Mouse (Mus musculus) intestine, embryonic 15.5 days (tissue): ENCODE data around the gene 1700003E16Rik. TPM values are rescaled to one million over a fixed set of nuclear protein-coding genes. Genes with fewer than 3 reads are reported as not detected.

Experiments used
- ATAC-seq: fragments of 200-750 bp; cut with Nextera tagmentation; 2 replicates; pipeline ENCODE4 v1.8.0; 2017; ENCODE audit warnings: moderate TSS enrichment, moderate library complexity
- H3K27ac ChIP-seq: fragments of 300-500 bp; sonication (generic); 2 replicates; pipeline ENCODE4 v1.5.1; 2015; ENCODE audit warnings: mild to moderate bottlenecking, inconsistent platforms
- H3K27me3 ChIP-seq: fragments of 300-500 bp; sonication (generic); replicated peaks from 2 replicates; pipeline ENCODE4 v1.6.1; 2015; ENCODE audit warnings: inconsistent platforms
- H3K36me3 ChIP-seq: fragments of 300-500 bp; sonication (generic); 2 replicates; pipeline ENCODE4 v1.6.1; 2015; ENCODE audit warnings: inconsistent platforms
- H3K4me1 ChIP-seq: fragments of 300-500 bp; sonication (generic); replicated peaks from 2 replicates; pipeline ENCODE4 v1.6.1; 2015; ENCODE audit warnings: inconsistent platforms
- H3K4me2 ChIP-seq: fragments of 300-500 bp; sonication (generic); replicated peaks from 2 replicates; pipeline ENCODE4 v1.6.1; 2015; ENCODE audit warnings: mild to moderate bottlenecking, inconsistent platforms
- H3K4me3 ChIP-seq: fragments of 300-500 bp; sonication (generic); replicated peaks from 2 replicates; pipeline ENCODE4 v1.5.1; 2015; ENCODE audit warnings: inconsistent platforms
- H3K9ac ChIP-seq: fragments of 300-500 bp; sonication (generic); 2 replicates; pipeline ENCODE4 v1.6.1; 2015; ENCODE audit warnings: inconsistent platforms
- H3K9me3 ChIP-seq: fragments of 300-500 bp; sonication (generic); 2 replicates; pipeline ENCODE4 v1.6.1; 2016; ENCODE audit warnings: inconsistent platforms
- WGBS: fragments of 180-500 bp; shearing (Covaris S2); methylation state at CpG from one replicate; pipeline ENCODE4 v1.1.7; 2015; 5-methylcytosine and 5-hydroxymethylcytosine counted together
- polyA plus RNA-seq: library from polyadenylated mRNA; unstranded; fragments of >200 nt; fragmentation: Nextera tagmentation; extraction: Ambion mirVana; gene quantifications from 2 replicates; pipeline ENCODE4 v1.2.1, GENCODE M21; 2015

Gene 1700003E16Rik
- 1.4 and 2.0 TPM in 2 replicates for polyA plus RNA-seq

DNA sequence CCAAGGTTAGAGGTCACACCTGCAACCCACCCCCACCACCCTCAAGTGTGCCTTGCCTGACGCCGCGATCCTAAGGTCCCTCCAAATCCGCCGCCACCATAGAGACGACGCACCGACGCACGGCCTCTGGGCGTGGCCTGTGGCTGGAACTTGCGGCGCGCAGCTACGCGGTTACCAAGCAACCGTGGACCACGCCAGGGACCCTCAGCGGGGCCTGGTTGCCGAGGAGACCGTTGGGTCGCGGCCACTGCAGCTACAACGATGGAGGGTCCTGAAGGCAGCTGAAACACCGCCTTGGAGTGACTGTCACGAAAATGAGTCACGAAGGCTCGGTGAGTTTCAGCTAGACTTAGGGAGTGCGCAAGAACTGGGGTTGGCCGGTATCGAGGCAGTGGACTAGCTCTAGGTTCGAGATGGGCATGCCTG is at the start of gene 1700003E16Rik, which contains the start of gene Wdr54:
Gene 1700003E16Rik (plus strand): TSS at position 146 of the 426 bp plus-strand sequence.
Gene Wdr54 (minus strand): TSS at position 139 of the 426 bp plus-strand sequence.
- Histone ChIP-seq H3K4me3 (peak within 1 kb of the TSS; percentile 50), H3K9me3 (no peaks in the 10 kb centered on the region), H3K27ac (no peak within 1 kb of the TSS), H3K4me1 (peaks cover 6% of the 10 kb centered on the region), H3K36me3 (peaks cover 5% of the 10 kb centered on the region; the same call in 1 of the 2 replicates), H3K4me2 (peak within 1 kb of the TSS; percentile 75), H3K9ac (peak within 1 kb of the TSS; percentile 20), H3K27me3 (peaks cover 9% of the 10 kb centered on the region)
- 2% methylated on average over 32 of the region's 32 CpGs for WGBS
- peak; percentile 71 for ATAC-seq

DNA sequence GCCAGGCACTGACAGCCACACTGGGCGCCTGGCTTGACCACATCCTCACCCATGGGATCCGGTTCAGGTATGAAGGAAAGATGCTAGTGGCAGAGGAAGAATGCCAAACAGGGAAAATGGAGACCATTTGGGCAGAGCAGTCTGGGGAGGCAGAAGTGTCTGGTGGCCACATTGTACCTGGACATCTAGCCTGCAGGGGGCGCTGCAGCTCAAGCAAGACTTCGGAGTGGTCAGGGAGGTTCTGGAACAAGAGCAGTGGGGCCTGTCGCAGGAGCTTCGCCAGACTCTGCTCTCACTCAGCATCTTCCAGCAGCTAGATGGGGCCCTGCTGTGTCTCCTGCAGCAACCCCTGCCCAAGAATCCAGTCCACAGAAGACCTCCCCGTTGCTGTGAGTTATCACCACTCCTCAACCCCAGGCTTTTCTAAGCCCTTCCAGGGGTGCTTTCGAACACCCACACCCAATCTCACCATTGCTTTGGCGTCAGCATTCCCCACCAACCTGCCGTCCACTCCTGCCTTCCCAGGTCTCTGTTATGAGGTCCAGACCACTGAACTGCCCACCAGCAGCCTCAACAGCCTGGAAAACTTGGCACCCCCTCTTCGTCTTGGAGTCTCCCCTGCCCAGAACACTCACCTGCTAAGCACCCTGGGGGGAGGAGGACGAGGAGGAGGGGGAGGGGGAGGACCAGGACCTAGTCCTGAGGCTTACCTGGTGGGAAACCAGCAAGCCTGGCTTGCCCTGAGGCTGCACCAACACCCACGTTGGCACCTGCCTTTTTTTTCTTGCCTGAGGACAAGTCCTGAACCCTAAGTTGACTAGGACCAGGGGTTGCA is 48.4 kb upstream of the 1700003E16Rik start:
- WGBS = 36% methylated on average over 13 of the region's 13 CpGs

DNA sequence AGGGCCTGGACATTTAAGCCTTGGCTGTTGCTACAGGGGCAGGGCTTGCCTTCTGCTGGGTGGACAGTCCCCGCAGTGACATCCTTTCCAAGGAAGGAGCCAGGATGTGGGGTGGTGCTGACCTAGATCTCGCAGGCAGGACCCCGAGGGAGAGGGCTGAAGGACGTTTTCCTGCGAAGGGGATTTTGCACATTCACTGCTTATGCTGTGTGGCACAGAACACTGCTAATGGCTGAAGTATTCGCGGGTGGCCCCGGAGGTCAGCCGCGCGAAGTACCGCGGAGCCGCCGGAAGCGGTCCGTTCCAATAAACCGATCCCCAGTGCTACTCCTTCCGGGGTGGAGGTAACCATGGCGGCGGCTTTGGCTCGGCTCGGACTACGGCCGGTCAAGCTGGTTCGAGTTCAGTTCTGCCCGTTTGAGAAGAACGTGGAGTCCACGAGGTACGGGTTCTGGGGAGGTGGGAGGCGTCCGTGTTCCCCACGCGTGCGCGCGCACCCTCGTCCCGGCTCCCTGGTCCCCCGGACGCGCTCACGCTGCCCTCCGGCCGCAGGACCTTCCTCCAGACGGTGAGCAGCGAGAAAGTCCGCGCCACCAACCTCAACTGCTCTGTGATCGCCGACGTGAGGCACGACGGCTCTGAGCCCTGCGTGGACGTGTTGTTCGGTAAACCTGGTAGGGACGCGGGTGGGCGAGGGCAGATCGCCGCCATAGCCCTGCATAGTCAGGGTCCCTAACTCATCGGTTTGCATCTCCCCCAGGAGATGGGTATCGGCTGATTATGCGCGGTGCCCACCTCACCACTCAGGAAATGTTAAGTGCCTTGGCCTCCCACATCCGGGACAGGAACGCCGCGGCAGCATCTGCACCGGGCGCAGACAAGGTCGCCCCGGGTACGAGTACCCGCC is 47.2 kb upstream of the 1700003E16Rik start, which contains the start of gene Mrpl53:
Gene Mrpl53 (plus strand): TSS at position 279 of the 907 bp plus-strand sequence.
- peak; percentile 91 for ATAC-seq
- no peaks in the 10 kb centered on the region for H3K27me3 ChIP-seq
- H3K9ac ChIP-seq = peak within 1 kb of the TSS; percentile 91
- H3K9me3 ChIP-seq = no peaks in the 10 kb centered on the region
- peak within 1 kb of the TSS; percentile 58 for H3K27ac ChIP-seq
- peaks cover 12% of the 10 kb centered on the region for H3K4me1 ChIP-seq
- under 1% methylated on average over 76 of the region's 76 CpGs for WGBS
- no peaks in the 10 kb centered on the region for H3K36me3 ChIP-seq
- H3K4me3 ChIP-seq = peak within 1 kb of the TSS; percentile 80
- H3K4me2 ChIP-seq = peak within 1 kb of the TSS; percentile 64

More for the DNA sequence above, 48.4 kb upstream of the 1700003E16Rik start:
- no peaks in the 10 kb centered on the region for H3K9me3 ChIP-seq
- peak; percentile 29 for ATAC-seq
- peak overlapping the region; percentile 80 for H3K4me3 ChIP-seq
- H3K4me2 ChIP-seq = peak overlapping the region; percentile 64
- H3K36me3 ChIP-seq = no peaks in the 10 kb centered on the region
- H3K9ac ChIP-seq = no peak overlapping the region; the same call in 1 of the 2 replicates
- no peaks in the 10 kb centered on the region for H3K27me3 ChIP-seq
- H3K27ac ChIP-seq = peak overlapping the region; percentile 58; the same call in 1 of the 2 replicates
- peaks cover 20% of the 10 kb centered on the region for H3K4me1 ChIP-seq

DNA sequence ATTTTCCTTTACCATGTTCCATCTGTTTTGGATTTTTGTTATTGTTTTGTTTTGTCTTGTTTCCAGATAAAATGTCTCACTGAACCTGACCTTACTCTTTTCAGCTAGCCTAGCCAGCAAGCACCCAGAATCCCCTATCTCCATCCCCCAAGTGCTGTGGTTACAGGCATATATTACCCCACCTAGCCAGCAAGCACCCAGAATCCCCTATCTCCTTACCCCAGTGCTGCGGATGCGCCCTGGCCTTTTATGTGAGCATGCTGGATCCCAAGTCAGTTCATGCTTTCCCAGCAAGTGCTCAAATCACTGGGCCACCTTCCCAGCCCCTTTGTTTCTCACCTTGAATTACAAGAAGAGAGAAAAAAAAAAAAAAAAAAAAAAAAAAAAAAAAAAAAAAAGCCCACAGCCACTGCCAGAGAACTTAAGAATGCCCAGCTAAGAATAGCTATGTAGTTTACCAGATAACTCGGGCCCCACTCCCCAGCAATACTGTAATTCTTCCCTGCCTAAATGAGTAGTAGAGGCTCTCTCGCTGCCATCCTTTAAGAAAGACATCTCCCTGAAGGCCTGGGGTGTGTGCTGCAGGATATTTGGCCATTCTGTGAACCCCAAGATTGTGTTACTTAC is 44.6 kb upstream of the 1700003E16Rik start:
- Histone ChIP-seq H3K4me3 (no peak overlapping the region), H3K9ac (no peak overlapping the region), H3K27ac (no peak overlapping the region), H3K36me3 (no peaks in the 10 kb centered on the region), H3K27me3 (no peaks in the 10 kb centered on the region), H3K4me2 (no peak overlapping the region), H3K4me1 (peaks cover 20% of the 10 kb centered on the region), H3K9me3 (no peaks in the 10 kb centered on the region)
- ATAC-seq = no peak
- WGBS = 83% methylated on average over 4 of the region's 4 CpGs

DNA sequence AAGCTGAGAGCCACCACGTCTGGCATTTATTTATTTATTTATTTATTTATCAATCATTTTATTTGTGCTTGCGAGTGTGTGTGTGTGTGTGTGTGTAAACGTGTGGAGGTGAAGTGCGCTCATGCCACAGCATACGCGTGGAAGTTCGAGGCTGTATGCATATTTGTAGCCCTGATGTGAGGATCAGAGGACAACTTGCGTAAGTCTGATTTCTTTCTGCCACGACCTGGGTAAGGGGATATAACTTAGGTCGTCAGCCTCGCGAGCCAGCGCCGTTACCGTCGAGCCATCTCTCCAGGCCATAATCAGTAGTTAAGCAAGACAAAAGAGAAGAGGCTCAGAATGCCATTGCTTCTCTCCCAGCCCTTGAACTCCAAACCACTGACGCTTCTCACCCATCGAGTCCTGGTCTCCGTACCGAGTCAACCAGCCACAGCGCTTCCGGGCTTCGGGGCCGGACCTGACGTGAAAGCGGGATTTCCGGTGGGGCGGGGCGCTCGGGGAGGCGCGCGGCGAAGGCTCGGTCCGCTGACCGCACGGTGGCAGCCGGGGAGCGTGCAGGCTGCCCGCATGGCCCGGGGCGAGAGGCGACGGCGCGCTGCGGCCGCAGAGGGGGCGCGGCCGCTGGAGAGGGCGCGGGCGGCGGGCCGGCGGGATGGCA is 41.1 kb upstream of the 1700003E16Rik start, which contains the start of gene Mogs:
Gene Mogs (plus strand): TSS at position 486 of the 661 bp plus-strand sequence.
- WGBS = 1% methylated on average over 58 of the region's 58 CpGs
- peaks cover 29% of the 10 kb centered on the region for H3K4me1 ChIP-seq

DNA sequence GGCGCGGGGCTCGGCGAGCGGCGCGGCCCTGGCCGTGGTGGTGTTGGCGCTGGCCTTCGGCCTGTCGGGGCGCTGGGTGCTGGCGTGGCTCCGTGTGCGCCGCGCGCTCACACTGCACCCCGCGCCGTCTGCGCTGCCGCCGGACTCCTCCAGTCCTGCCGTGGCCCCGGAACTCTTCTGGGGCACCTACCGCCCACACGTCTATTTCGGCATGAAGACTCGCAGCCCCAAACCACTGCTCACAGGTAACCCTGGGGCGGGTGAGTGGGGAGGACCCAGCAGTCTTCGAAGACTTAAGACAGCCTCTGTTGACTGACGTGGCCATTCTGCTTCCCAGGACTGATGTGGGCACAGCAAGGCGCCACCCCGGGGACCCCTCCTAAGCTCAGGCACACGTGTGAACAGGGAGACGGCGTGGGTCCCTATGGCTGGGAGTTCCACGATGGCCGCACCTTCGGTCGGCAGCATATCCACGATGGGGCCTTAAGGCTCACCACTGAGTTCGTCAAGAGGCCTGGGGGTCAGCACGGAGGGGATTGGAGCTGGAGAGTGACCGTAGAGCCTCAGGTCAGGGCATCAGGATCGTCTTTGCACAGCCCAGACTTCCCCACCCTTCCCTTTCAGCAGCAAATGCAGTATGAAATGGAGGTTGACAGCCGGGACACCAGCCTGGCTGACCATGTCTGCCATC is 40.4 kb upstream of the 1700003E16Rik start:
- H3K27ac ChIP-seq = peak overlapping the region; percentile 80
- under 1% methylated on average over 47 of the region's 48 CpGs for WGBS
- H3K4me2 ChIP-seq = peak overlapping the region; percentile 89
- no peaks in the 10 kb centered on the region for H3K9me3 ChIP-seq
- ATAC-seq = peak; percentile 77
- peak overlapping the region; percentile 95 for H3K4me3 ChIP-seq
- H3K4me1 ChIP-seq = peaks cover 33% of the 10 kb centered on the region
- H3K36me3 ChIP-seq = peaks cover 22% of the 10 kb centered on the region
- peak overlapping the region; percentile 95 for H3K9ac ChIP-seq
- no peaks in the 10 kb centered on the region for H3K27me3 ChIP-seq

More for the DNA sequence above, 41.1 kb upstream of the 1700003E16Rik start, which contains the start of gene Mogs:
- no peaks in the 10 kb centered on the region for H3K27me3 ChIP-seq
- peak within 1 kb of the TSS; percentile 89 for H3K4me2 ChIP-seq
- H3K9ac ChIP-seq = peak within 1 kb of the TSS; percentile 95
- no peaks in the 10 kb centered on the region for H3K9me3 ChIP-seq
- H3K27ac ChIP-seq = peak within 1 kb of the TSS; percentile 80
- H3K4me3 ChIP-seq = peak within 1 kb of the TSS; percentile 95
- ATAC-seq = peak; percentile 95
- peaks cover 22% of the 10 kb centered on the region for H3K36me3 ChIP-seq

DNA sequence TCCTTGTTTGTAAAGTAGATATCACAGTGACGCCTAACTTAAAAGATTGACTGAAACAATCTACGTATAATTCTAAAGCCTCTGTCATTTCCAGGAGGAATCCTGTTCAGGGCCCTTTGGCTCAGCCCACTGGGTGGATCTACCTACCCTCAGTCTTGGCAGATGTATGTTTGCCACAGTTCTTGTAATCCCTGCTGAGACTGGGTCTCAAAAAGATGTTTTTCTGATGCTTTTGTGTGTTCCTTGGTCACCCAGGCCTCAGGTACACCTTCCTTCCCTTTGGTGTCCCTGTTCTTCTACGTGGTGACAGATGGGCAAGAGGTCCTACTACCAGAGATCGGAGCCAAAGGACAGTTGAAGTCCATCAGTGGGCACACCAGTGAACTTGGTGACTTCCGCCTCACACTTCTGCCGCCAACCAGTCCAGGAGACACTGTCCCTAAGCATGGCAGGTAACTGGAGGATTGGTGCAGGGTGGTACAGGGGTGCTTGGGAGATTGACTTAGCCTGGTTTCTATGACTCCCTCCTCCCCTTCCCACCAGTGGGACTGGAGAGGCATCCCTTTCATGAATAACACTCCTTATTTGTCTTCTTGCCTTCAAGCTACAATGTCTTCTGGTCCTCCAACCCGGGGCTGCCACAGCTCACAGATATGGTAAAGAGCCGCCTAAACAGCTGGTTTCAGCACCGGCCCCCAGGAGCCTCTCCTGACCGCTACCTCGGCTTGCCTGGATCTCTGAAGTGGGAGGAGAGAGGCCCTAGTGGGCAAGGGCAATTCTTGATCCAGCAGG is 39.6 kb upstream of the 1700003E16Rik start:
- Histone ChIP-seq H3K27ac (0 out of 2 replicates have a peak overlapping the region, but pooled peaks have one; percentile 6), H3K9me3 (no peaks in the 10 kb centered on the region), H3K4me2 (peak overlapping the region; percentile 89), H3K4me3 (peak overlapping the region; percentile 95), H3K36me3 (peaks cover 22% of the 10 kb centered on the region), H3K27me3 (no peaks in the 10 kb centered on the region), H3K4me1 (peaks cover 33% of the 10 kb centered on the region), H3K9ac (peak overlapping the region; percentile 95)
- no peak for ATAC-seq
- 71% methylated on average over 11 of the region's 11 CpGs for WGBS

DNA sequence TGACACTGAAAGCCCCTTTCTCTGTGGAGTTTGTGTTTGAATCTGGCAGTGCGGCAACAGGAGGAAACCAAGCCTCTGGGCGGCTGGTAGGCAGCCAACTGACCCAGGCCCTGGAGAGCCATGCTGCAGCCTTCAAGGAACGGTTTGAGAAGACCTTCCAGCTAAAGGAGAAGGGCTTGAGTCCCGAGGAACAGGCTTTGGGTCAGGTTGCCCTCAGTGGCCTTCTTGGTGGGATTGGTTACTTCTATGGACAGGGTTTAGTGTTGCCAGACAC is 39.1 kb upstream of the 1700003E16Rik start:
- no peak overlapping the region for H3K9ac ChIP-seq
- WGBS = 81% methylated on average over 4 of the region's 4 CpGs
- peak overlapping the region; percentile 89; the same call in 1 of the 2 replicates for H3K4me2 ChIP-seq

DNA sequence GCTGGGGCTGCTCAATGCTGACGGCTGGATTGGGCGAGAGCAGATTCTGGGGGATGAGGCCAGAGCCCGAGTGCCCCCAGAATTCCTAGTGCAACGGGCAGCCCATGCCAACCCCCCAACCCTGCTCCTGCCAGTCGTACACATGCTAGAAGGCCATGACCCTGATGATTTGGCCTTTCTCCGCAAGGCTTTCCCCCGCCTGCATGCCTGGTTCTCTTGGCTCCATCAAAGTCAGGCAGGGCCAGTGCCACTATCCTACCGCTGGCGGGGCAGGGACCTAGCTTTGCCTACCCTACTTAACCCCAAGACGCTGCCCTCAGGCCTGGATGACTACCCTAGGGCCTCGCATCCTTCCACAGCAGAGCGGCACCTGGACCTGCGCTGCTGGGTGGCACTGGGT is 38.6 kb upstream of the 1700003E16Rik start:
- Histone ChIP-seq H3K4me3 (no peak overlapping the region), H3K36me3 (peaks cover 22% of the 10 kb centered on the region), H3K27me3 (no peaks in the 10 kb centered on the region), H3K9me3 (no peaks in the 10 kb centered on the region), H3K4me1 (peaks cover 43% of the 10 kb centered on the region), H3K27ac (no peak overlapping the region), H3K9ac (no peak overlapping the region), H3K4me2 (no peak overlapping the region)
- no peak for ATAC-seq
- WGBS = 90% methylated on average over 13 of the region's 13 CpGs

More for the DNA sequence above, 39.1 kb upstream of the 1700003E16Rik start:
- peaks cover 37% of the 10 kb centered on the region for H3K4me1 ChIP-seq
- no peaks in the 10 kb centered on the region for H3K27me3 ChIP-seq
- H3K4me3 ChIP-seq = peak overlapping the region; percentile 95; the same call in 1 of the 2 replicates
- 0 out of 2 replicates have a peak overlapping the region, but pooled peaks have one; percentile 6 for H3K27ac ChIP-seq
- no peaks in the 10 kb centered on the region for H3K9me3 ChIP-seq
- peaks cover 22% of the 10 kb centered on the region for H3K36me3 ChIP-seq
- no peak for ATAC-seq

DNA sequence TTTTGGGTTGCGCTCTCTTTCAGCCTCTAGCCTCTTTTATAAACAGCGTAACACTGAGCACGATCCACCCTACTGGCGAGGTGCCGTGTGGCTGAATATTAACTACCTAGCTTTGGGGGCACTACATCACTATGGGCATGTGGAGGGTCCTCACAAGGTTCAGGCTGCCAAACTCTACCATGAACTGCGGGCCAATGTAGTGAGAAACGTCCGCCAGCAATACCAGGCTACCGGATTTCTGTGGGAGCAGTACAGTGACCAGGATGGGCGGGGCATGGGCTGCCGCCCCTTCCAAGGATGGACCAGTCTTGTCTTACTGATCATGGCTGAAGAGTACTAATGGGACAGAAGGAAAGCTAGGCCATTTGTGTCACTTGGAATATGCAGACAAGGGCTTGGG is 37.8 kb upstream of the 1700003E16Rik start:
- peaks cover 22% of the 10 kb centered on the region for H3K36me3 ChIP-seq
- H3K4me1 ChIP-seq = peaks cover 48% of the 10 kb centered on the region
- ATAC-seq = no peak
- no peak overlapping the region for H3K27ac ChIP-seq
- no peaks in the 10 kb centered on the region for H3K9me3 ChIP-seq
- no peak overlapping the region for H3K4me2 ChIP-seq
- WGBS = 80% methylated on average over 11 of the region's 11 CpGs
- H3K4me3 ChIP-seq = no peak overlapping the region
- H3K9ac ChIP-seq = no peak overlapping the region
- H3K27me3 ChIP-seq = no peaks in the 10 kb centered on the region
